Mouse (Mus musculus) hindbrain, embryonic 10.5 days (tissue): ENCODE measurements around the gene Coq8b. TPM values are rescaled to one million over a fixed set of nuclear protein-coding genes. Genes with fewer than 3 reads are reported as not detected.

Experiments
- DNase-seq: peaks from one replicate; pipeline ENCODE4 v3.0.0-alpha.2; 2017; ENCODE audit warnings: low spot score
- H3K27ac ChIP-seq: fragments of 300-500 bp; sonication (generic); 2 replicates; pipeline ENCODE4 v1.5.1; 2016; ENCODE audit warnings: mild to moderate bottlenecking, moderate library complexity
- H3K27me3 ChIP-seq: fragments of 300-500 bp; sonication (generic); 2 replicates; pipeline ENCODE4 v1.6.1; 2016; ENCODE audit warnings: mild to moderate bottlenecking; ENCODE audit not compliant: poor library complexity, insufficient read depth, severe bottlenecking
- H3K36me3 ChIP-seq: fragments of 300-500 bp; sonication (generic); 2 replicates; pipeline ENCODE4 v1.6.1; 2016; ENCODE audit warnings: mild to moderate bottlenecking, moderate library complexity
- H3K4me1 ChIP-seq: fragments of 300-500 bp; sonication (generic); replicated peaks from 2 replicates; pipeline ENCODE4 v1.6.1; 2016; ENCODE audit warnings: mild to moderate bottlenecking
- H3K4me3 ChIP-seq: fragments of 300-500 bp; sonication (generic); 2 replicates; pipeline ENCODE4 v1.5.1; 2016; ENCODE audit warnings: mild to moderate bottlenecking, moderate library complexity
- H3K9me3 ChIP-seq: fragments of 300-500 bp; sonication (generic); 2 replicates; pipeline ENCODE4 v1.6.1; 2016; ENCODE audit warnings: mild to moderate bottlenecking, moderate library complexity
- WGBS: fragments of 180-500 bp; shearing (Covaris S2); methylation state at CpG from one replicate; pipeline ENCODE4 v1.1.7; 2016; 5-methylcytosine and 5-hydroxymethylcytosine counted together
- microRNA counts: library from miRNA; unstranded; fragments of <30 nt; microRNA quantifications from one replicate; lab custom pipeline; 2017
- polyA plus RNA-seq: library from polyadenylated mRNA; unstranded; fragments of >200 nt; fragmentation: Nextera tagmentation; extraction: Ambion mirVana; gene quantifications from 2 replicates; pipeline ENCODE4 v1.2.1, GENCODE M21; 2016

Gene Coq8b
- polyA plus RNA-seq, 1 experiment from 2014 or later = 27.2 TPM

DNA sequence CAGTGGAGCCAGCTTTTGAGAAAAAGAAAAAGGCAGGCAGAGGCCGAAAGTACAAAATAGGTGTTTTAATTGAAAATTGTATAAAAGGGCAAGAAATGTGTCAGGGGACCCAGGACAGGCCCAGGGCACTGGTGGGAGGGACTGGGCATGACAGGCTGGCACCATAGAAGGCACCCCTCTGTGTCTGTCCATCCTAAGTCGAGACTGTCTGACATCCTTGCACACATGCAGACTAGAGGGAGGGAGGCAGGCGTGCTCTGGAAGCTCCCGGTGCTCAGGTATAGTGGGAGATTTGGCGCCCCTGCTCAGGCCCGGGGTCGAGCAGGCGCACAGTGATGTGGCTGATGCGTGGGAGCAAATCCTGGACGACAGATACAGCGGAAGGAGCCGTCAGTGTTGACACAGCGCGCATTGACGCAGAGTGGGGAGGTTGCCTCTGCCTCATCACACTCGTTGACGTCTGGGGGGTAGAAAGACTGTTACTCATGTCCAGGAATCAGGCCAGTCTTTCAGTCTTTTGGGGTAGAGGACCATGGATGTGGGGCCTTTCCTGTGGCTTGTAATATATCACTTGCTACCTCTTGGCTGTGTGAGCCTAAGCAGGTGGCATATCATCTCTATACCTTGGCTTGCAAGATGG, 72.4 kb downstream of the Coq8b start:
- Histone ChIP-seq H3K9me3 (no peaks in the 10 kb centered on the region), H3K4me1 (peaks cover 20% of the 10 kb centered on the region), H3K27ac (no peak overlapping the region), H3K27me3 (peaks cover 33% of the 10 kb centered on the region), H3K4me3 (no peak overlapping the region), H3K36me3 (no peaks in the 10 kb centered on the region)
- no peak for DNase-seq
- WGBS = 89% methylated on average over 17 of the region's 17 CpGs

DNA sequence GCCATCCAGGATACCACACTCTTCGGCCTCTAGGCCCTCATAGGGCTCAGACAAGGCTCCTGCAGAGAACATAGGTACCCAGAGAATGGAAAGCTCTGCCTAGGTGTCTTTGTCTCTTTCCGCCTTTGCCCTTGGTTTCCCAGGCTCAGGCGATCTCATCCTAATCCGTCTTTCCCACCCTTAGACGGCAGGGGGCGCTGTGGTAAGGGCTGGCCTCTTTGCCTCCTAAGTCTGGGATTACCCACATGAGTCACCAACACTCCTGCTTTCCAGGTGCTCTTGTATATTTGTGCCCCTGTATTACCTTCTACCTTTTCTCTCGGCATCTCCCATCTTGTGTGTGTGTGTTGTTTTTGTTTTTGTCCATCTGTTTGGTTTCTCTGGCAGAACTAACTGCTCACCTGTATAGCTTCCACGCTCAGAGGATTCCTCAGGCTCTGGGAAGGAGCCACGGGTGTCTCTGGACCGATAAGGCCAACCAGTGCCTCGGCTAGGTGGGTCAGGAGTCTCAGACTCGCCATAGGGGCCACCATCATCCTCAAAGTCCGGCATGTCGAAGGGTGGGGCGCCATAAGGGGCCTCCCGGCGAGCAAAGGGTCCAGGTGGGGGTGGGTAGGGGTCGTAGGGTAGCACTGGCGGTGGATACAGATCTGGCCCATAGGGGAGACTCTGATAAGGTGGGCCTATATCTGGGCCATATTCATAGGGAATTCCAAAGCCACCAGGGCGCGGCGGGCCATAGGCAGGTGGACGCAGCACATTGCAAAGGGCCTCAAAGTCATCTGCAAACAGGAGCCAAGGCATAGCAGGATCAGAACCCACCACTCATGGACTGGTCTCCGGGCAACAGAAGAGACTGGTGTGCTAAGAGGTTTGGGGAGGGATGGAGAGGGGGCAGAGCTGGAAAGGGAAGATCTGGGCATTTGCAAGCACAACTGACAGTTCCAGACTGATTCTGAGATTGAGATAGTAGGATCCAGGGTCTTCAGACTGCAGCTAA, 73.6 kb downstream of the Coq8b start:
- peak; percentile 41 for DNase-seq
- 77% methylated on average over 24 of the region's 24 CpGs for WGBS
- Histone ChIP-seq H3K4me3 (no peak overlapping the region), H3K36me3 (no peaks in the 10 kb centered on the region), H3K27ac (0 out of 2 replicates have a peak overlapping the region, but pooled peaks have one; percentile 1), H3K27me3 (peaks cover 45% of the 10 kb centered on the region), H3K9me3 (no peaks in the 10 kb centered on the region), H3K4me1 (peaks cover 25% of the 10 kb centered on the region)

DNA sequence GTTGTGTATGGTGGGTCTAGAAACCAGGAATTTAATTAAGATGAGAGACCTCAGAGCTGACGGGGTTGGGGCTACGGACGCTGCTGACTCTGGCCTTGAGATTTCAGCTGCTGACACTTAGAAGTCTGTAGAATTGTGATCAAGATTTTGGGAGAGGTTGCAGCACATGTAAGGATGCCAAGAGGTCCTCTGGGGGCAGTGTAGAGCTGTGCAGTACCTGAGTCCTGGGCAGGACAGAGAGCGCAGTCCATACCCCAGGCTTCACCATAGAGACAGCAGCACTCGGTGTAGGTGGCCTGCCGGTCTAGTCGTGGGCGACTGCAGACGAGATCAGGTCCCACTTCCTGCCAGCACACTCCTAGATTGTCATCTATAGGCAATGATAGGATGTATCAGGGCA, 74.7 kb downstream of the Coq8b start:
- WGBS = 52% methylated on average over 9 of the region's 9 CpGs

More for the DNA sequence above, 74.7 kb downstream of the Coq8b start:
- Histone ChIP-seq H3K4me3 (no peak overlapping the region), H3K36me3 (no peaks in the 10 kb centered on the region), H3K4me1 (peaks cover 25% of the 10 kb centered on the region), H3K27me3 (peaks cover 51% of the 10 kb centered on the region), H3K27ac (no peak overlapping the region), H3K9me3 (no peaks in the 10 kb centered on the region)
- no peak for DNase-seq

MicroRNA genes within 50 kb of the gene (microRNA counts, 519-probe panel; counts per million panel counts)
- 1,255 counts per million, percentile 77 among the panel's probes with 10 or more counts for microRNA mmu-miR-1191 (lab: Ali Mortazavi, UCI)

Other genes starting within 250 kb of the Coq8b start
- gene Cyp2a12, start 203.9 kb upstream of the Coq8b start, polyA plus RNA-seq = not detected in 2 replicates
- gene Cyp2f2, start 113.1 kb upstream of the Coq8b start, polyA plus RNA-seq = not detected in 2 replicates
- 0.10 TPM in 1 of 2 replicates, not detected in the other for gene Cyp2t4, start 79.3 kb upstream of the Coq8b start, polyA plus RNA-seq
- 81.2 and 97.4 TPM in 2 replicates for gene Egln2, start 66.2 kb upstream of the Coq8b start, polyA plus RNA-seq
- 66.0 and 92.2 TPM in 2 replicates for gene Rab4b, start 54.1 kb upstream of the Coq8b start, polyA plus RNA-seq
- 0.20 TPM in 1 of 2 replicates, not detected in the other for gene Gm21983, start 51.9 kb upstream of the Coq8b start, polyA plus RNA-seq
- 1.2 and 2.2 TPM in 2 replicates for gene Mia, start 51.9 kb upstream of the Coq8b start, polyA plus RNA-seq
- 3.6 and 4.3 TPM in 2 replicates for gene BC024978, start 37.2 kb upstream of the Coq8b start, polyA plus RNA-seq
- gene Snrpa, start 36.8 kb upstream of the Coq8b start, polyA plus RNA-seq = 393 and 408 TPM in 2 replicates
- 5.6 and 6.8 TPM in 2 replicates for gene Itpkc, start 4.4 kb upstream of the Coq8b start, polyA plus RNA-seq
- gene Numbl, start 25.4 kb downstream of the Coq8b start, polyA plus RNA-seq = 28.9 and 53.1 TPM in 2 replicates
- gene Ltbp4, start 104.7 kb downstream of the Coq8b start, polyA plus RNA-seq = 5.8 and 7.5 TPM in 2 replicates
- gene Shkbp1, start 123.0 kb downstream of the Coq8b start, polyA plus RNA-seq = 76.3 and 87.4 TPM in 2 replicates
- 0.50 TPM in 1 of 2 replicates, not detected in the other for gene Gm20479, start 124.4 kb downstream of the Coq8b start, polyA plus RNA-seq
- gene Sptbn4, start 214.7 kb downstream of the Coq8b start, polyA plus RNA-seq = 0.33 and 0.34 TPM in 2 replicates
- gene Blvrb, start 215.0 kb downstream of the Coq8b start, polyA plus RNA-seq = 40.6 and 41.8 TPM in 2 replicates
- gene Sertad3, start 240.7 kb downstream of the Coq8b start, polyA plus RNA-seq = 23.0 and 24.2 TPM in 2 replicates